Mouse (Mus musculus) adrenal gland, postnatal 10 days (tissue): ENCODE measurements around the gene Oser1. TPM values are rescaled to one million over a fixed set of nuclear protein-coding genes. Genes with fewer than 3 reads are reported as not detected.
"Not testable (repeated sequence)": the region's sequence is repeated elsewhere in the genome, so short reads cannot be mapped to it uniquely, and the experiment has no call there.

Source experiments
- DNase-seq: peaks from one replicate; pipeline ENCODE4 v3.0.0; 2021; ENCODE audit warnings: mixed read lengths
- long read RNA-seq, 2 experiments: library from polyadenylated mRNA; stranded (forward); transcript quantifications; one replicate each; pipeline ENCODE4 v2.0.0; 2021
- total RNA-seq, 2 experiments: library from RNA; stranded (reverse); gene quantifications; 2 replicates each; pipeline ENCODE4 v1.2.3; 2021

The Oser1 gene
- total RNA-seq = 10 to 100 TPM; 34.6 to 34.8 TPM
- long read RNA-seq, experiment 1, transcript Oser1-201 (4 exons, 1,620 nt) = major isoform, 78 of 84 reads
- long read RNA-seq, experiment 1, partial matches to known transcripts = 0 of 84 reads
- long read RNA-seq, experiment 1, other reads (novel, unspliced or antisense) = 4 of 84 reads
- long read RNA-seq, experiment 2, transcript Oser1-201 (4 exons, 1,620 nt) = major isoform, 51 of 52 reads
- long read RNA-seq, experiment 2, partial matches to known transcripts = 0 of 52 reads
- long read RNA-seq, experiment 2, other reads (novel, unspliced or antisense) = 1 of 52 reads

GRCm38 (mm10) chr2:163424597-163424996, at the start of gene Oser1:
Gene Oser1, minus strand, starts transcription at chr2:163424697.
- no peak for DNase-seq

GRCm38 (mm10) chr2:163472466-163472851, 48.0 kb upstream of the Oser1 start, which contains the start of gene Fitm2:
Gene Fitm2, minus strand, starts transcription at chr2:163472629.
- DNase-seq = peak; percentile 98

- DNase-seq = peak; percentile 58
Observed at GRCm38 (mm10) chr2:163471710-163472465, 47.4 kb upstream of the Oser1 start.

DNA sequence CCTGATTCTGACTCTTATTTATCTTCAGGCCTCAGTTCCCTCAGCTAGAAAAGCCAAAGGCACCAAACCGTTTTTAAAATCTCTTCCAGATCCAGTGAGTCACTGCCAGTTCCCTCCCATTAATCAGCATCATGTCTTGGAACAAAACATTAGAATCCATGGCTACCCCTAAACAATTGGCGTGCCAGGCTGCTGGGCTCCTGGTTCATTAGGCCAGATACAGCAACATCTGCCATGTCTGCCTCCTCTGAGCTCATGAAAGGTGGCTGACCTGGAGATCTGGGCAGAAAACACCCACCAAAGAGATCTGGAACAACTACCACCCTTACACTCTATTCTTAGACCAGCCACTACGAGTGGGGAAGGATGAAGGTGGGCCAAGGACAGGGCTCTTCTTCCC, 46.6 kb upstream of the Oser1 start:
- peak; percentile 62 for DNase-seq

GRCm38 (mm10) chr2:163469711-163470110, 45.2 kb upstream of the Oser1 start:
- DNase-seq = no peak

DNA sequence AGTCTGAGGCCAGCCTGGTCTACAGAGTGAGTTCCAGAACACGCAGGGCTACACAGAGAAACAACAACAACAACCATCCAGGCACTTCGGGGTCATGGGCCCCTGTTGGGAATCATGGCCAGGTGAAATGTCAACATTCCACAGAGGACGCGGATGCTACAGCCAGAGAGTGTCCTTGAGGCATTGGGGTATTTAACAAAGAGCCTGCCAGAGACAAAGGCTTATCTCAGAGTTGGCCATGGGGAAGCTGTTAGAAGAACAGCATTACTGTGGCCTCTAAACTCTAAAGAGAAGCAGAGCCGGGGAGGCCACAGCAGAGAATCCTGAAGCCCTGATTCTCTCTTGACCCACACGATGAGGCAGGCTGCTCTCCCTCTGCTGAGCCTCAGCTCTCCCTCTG, 44.4 kb upstream of the Oser1 start:
- no peak for DNase-seq

GRCm38 (mm10) chr2:163467585-163467984, 43.1 kb upstream of the Oser1 start:
- peak; percentile 54 for DNase-seq

GRCm38 (mm10) chr2:163466771-163467170, 42.3 kb upstream of the Oser1 start:
- DNase-seq = no peak

- DNase-seq = no peak
Observed at GRCm38 (mm10) chr2:163464562-163464961, 40.1 kb upstream of the Oser1 start.

DNA sequence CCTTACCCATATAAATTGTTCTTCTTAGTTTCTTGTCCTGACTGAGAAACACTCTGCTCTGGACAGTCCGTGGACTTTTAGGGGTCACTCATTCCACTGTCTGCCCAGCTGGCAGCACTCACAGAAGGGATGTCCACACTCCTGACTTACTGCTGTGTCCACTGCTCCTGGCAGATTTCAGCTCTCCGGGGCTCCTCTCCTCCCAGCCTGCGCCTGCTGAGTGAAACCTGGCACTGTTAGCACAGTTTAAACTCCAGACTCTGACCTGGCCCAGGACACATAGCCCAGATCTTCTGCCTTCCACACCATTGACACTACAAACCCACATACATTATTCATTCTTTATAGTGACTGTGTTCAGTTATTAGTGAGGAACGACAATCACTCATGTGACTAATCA, 39.5 kb upstream of the Oser1 start:
- no peak for DNase-seq

DNA sequence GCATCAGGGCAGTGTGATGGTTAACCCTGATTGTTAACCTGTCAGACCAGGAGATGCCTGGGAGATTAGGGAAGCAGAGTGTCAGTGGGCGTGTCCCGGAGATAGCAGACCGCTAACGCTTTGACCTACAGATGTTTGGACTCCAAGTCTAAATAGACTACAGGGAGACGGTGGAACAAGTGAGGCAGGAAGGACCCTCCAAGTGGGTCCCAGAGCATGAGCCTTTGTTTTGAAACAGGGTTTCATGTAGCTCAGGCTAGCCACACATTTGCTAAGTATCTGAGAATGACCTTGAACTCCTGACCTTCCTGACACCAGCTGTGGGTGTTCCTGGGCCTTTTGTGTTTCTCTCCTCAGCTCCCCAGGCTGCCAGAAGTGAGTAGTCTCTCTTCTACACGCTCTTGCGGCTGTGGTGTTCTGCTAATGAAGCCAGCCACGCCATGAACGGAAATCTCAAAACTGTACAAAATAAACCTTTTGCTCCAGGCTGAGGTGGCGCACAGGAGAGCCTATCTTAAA, 38.8 kb upstream of the Oser1 start:
- no peak for DNase-seq

DNA sequence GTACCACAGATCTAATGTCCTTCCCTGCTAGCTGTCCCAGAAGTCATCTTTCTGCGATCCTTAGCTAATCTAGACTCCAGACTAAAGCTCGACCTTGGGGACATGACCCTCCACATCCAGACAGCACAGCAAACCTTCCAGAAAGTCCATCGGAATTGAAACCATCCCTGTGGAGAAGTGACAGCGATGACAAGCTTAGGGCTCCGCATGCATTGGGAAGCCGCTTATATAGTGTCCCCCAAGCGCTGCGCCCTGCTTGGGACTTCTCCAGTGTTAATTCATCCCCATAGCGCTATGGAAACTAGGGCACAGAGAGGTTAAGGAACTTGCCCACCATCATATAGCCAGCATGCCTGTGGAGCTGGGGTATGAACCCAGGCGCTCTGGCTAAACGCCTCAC, 38.3 kb upstream of the Oser1 start:
- no peak for DNase-seq

DNA sequence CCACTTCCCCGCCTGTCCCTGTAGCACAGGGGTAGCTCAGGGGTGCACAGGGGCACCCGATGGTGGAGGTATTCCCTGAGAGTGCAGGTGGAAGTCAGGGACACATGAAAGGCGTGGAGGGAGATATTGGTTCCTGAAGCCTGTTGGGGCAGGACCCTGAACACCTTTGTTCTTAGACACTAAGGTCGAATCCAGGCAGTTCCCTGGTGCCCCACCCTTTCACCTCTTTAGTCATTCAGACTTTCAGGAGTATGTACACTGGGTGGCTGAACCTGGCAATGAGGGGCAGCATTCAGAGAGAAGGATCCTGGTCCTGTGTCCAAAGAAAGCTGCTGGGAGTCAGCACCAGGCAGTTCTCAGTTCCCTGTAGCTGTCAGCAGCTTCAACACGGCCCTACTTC, 37.9 kb upstream of the Oser1 start:
- DNase-seq = no peak

GRCm38 (mm10) chr2:163461307-163461706, 36.8 kb upstream of the Oser1 start:
- DNase-seq = not testable (repeated sequence)

DNA sequence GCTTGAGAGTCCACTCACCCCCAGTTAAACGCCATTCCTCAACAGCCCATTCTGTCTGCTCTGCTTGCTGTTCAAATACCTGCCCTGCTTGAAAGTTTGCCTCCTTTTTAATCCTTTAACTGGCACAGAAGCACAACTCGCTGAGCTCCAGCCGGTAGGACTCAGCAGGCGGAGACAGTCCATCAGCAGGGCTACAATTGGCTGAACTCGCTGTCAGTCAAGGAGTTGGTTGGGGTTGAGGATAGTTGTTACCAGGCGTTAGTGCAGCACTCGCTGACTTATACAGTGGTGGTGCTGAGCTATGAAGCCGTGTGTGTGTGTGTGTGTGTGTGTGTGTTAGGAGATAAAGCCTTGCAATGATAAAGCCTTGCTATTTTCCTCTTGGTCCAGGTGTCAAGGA, 36.1 kb upstream of the Oser1 start:
- DNase-seq = no peak

DNA sequence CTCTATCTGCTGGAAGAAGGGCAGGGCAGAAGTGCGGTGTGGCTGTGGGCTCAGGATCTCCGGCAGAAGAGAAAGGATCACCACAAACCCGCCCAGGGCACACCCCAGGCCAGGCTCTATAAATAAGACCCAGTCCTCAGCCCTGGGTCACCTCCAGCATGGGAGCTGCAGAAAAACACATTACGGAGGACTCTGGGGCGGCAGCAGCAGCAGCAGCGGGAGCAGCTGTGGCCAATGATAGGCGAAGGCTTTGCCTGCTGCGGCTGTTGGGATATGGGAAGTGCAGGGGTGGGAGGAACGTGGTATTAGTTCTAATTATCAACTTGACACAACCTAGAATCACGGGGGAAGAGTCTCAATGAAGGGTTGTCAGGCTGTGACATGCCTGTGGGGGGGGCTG, 34.9 kb upstream of the Oser1 start:
- no peak for DNase-seq

DNA sequence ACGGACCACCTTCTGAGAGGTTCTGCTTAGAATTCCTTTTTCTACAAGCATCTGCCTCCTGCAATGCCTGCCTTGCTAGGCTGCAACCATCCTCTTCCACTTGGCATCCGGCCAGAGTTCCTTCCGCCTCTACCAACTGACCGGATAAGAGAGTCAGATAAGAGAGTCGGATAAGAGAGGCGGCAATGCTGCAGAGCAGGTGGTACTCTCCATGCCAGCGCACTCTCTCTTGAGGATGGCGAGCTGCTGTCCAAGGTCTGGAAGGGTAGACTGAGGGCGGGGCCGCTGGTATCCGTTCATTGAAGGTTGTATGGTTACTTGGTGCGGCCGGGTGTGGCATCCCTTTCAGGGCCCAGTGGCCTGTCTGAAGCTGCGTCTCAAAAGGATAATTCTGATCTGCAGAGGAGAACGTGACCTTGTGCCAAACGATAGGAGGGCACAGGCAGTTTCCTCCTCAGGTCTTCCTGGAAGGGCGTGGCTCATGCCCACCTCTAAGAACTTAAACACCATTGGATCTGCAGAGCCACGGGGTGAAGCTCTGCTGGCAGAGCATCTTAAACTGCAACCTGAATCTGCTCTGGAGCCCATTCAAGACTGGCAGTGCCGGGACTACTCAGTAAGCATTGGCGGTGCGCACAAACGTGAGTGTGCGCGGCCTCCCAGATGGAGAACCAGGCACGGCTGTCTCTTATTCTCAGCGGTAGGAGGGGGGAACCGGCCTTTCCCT, 34.2 kb upstream of the Oser1 start:
- DNase-seq = no peak

- DNase-seq = no peak
Observed at GRCm38 (mm10) chr2:163453378-163453777, 28.9 kb upstream of the Oser1 start.

GRCm38 (mm10) chr2:163452738-163453137, 28.2 kb upstream of the Oser1 start:
- DNase-seq = no peak

DNA sequence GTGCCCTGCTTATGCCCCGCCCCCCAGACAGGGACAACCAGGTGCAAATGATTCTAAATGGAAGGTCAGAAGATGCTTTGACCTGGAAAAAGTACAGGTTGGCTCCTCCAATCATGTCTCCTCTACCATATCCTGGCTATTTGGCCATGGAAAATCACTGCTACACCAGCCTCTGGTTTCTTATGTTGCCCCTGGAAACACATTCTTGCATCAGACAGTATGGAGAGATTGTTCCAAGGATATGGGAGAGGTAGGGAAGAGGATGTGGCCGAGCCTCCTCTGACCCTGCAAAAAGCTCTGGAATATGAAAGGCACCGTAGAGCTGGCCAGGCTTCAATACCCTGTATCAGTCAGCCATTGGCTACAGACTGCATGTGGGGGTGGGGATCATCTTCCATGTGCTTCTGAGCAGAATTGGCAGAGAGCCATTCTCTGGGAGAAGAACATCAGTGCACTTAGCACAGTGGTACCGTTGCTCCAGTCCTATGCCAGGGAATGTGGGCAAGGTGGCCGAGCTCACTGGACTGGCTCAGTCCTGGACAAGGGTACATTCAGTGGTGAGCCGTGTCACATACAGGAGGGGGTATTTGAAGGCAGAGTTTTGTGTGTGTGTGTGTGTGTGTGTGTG, 26.3 kb upstream of the Oser1 start:
- no peak for DNase-seq

GRCm38 (mm10) chr2:163449276-163449675, 24.8 kb upstream of the Oser1 start:
- DNase-seq = no peak

DNA sequence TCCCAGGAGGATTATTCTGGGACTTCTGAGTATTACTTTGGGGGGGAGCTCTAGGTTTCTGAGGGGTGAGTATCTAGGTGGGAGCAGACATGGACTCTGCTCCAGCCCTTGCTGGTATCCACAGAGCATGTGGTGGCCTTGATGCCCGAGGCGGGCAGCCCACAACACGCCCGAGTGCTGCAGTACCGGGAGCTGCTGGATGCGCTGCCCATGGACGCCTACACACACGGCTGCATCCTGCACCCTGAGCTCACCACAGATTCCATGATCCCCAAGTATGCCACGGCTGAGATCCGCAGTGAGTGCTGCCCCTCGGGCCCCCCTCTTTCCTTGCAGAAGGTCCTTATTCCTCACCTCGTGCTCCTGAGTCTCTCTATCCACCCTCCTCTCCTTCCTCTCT, 22.9 kb upstream of the Oser1 start:
- DNase-seq = no peak
